Mouse (Mus musculus) bone marrow macrophage, adult 2 months (primary cell): Measurements from ENCODE around the gene Spire2. TPM values are rescaled to one million over a fixed set of nuclear protein-coding genes. Genes with fewer than 3 reads are reported as not detected.

Experiments used
- H3K27ac ChIP-seq: 2 replicates; pipeline ENCODE4 v1.5.1; 2012; ENCODE audit warnings: low read depth, low read length; ENCODE audit not compliant: insufficient read depth
- H3K4me1 ChIP-seq: 2 replicates; pipeline ENCODE4 v1.6.1; 2012; ENCODE audit warnings: low read length; ENCODE audit not compliant: control insufficient read depth, insufficient read depth
- H3K4me3 ChIP-seq: 2 replicates; pipeline ENCODE4 v1.5.1; 2012; ENCODE audit warnings: mild to moderate bottlenecking, low read length, moderate library complexity; ENCODE audit not compliant: insufficient read depth
- CTCF ChIP-seq: IDR thresholded peaks from 2 replicates; pipeline ENCODE4 v1.5.1; 2012; ENCODE audit warnings: low read depth, mild to moderate bottlenecking, low read length, moderate library complexity
- POLR2A ChIP-seq: IDR thresholded peaks from 2 replicates; pipeline ENCODE4 v1.6.1; 2012; ENCODE audit warnings: mild to moderate bottlenecking, low read depth, low read length, borderline replicate concordance
- polyA plus RNA-seq: library from polyadenylated mRNA; stranded (reverse); fragments of >200 nt; gene quantifications from 2 replicates; pipeline ENCODE4 v1.2.4, GENCODE M21; 2012; ENCODE audit not compliant: missing spikeins, insufficient read depth, insufficient read length

Gene Spire2
- polyA plus RNA-seq, 1 experiment = not detected

- no peak for TF ChIP-seq CTCF
- TF ChIP-seq POLR2A = no peak
- H3K4me1 ChIP-seq = peaks cover 8% of the 10 kb centered on the region; the same call in 1 of the 2 replicates
- H3K4me3 ChIP-seq = no peak overlapping the region
Observed at GRCm38 (mm10) chr8:123375701-123376100, 43.2 kb downstream of the Spire2 start.

DNA sequence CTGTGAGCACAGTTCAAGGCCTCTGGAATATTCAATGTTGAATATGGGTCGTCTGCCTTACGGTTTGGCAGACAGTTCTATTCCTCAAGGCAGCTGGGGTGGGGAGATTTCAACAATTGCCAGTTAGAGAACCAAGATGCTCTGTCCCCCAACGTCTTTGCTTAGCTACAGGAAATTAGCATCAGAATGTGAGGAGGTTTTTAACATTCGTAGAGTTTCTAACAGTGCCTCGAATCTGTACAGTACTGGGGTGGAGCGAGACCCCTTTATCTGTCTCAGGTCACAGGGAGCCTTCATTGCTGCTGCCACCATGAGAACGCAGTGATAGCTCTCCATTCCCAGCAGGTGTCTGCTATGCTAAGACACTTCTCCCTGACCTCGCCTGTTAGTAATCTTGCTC lies 43.6 kb downstream of the Spire2 start:
- Histone ChIP-seq H3K27ac (no peak overlapping the region), H3K4me3 (no peak overlapping the region), H3K4me1 (peaks cover 8% of the 10 kb centered on the region; the same call in 1 of the 2 replicates)
- TF ChIP-seq CTCF = no peak
- no peak for TF ChIP-seq POLR2A

More at GRCm38 (mm10) chr8:123375701-123376100, 43.2 kb downstream of the Spire2 start:
- no peak overlapping the region for H3K27ac ChIP-seq

GRCm38 (mm10) chr8:123381711-123382110 lies 49.2 kb downstream of the Spire2 start:
- H3K4me3 ChIP-seq = no peak overlapping the region
- H3K27ac ChIP-seq = no peak overlapping the region
- H3K4me1 ChIP-seq = peaks cover 16% of the 10 kb centered on the region
- no peak for TF ChIP-seq POLR2A

- Histone ChIP-seq H3K27ac (no peak overlapping the region), H3K4me3 (no peak overlapping the region), H3K4me1 (peaks cover 16% of the 10 kb centered on the region)
- TF ChIP-seq POLR2A (no peak), CTCF (no peak)
Observed at GRCm38 (mm10) chr8:123382516-123382915, 50.0 kb downstream of the Spire2 start.

DNA sequence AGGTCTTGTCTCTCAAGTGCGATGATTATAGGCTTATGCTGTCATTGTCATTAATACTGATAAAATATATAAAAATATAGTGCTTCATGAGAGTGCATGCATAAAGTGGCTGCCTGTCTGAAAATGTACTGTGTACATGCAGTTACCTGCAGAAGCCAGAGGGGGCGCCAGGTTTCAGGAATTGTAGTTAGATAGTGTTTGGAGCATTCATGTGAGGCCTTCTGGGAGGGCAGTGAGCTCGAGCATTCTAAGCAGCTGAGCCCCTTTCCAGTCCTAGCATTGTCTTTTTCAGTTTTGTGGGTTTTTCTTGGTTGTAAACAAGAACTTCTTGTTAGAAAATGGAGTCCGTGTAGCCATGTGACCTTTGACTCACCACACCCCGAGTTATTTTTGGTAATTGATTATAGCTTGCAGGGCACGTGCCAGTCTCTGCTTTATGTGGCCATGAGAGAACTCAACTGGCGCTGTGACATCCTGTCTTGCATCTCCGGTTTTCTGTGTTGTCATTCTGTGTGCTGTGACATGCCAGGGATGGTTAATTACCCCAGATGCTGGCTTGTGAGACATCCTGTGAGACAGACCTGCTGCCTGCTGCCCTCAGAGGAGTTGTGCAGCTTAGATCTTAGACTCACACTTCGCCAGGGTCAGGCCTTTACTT lies 52.5 kb downstream of the Spire2 start:
- peak overlapping the region; percentile 88 for H3K27ac ChIP-seq
- no peak overlapping the region for H3K4me3 ChIP-seq
- TF ChIP-seq POLR2A (no peak), CTCF (peak; percentile 80)
- H3K4me1 ChIP-seq = peaks cover 16% of the 10 kb centered on the region

DNA sequence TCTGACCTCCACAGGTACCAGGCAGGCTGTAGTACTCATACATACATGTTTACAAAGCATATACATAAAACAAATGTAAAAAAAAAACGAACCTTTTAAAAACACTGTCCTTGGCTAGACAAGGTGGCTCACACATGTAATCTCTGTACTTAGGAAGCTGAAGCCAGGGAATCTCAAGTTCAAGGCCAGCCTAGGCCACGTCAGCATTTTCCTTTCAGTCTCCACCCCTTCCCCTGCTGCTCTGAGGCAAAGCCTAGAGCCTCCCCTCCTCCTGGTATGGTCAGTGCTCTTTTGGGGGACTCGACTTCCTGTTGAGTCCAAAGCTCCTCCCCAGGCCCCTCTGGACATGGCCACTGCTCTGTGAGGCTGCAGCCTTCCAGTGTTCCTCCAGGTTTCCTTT lies 54.5 kb downstream of the Spire2 start:
- H3K27ac ChIP-seq = no peak overlapping the region
- H3K4me1 ChIP-seq = peaks cover 16% of the 10 kb centered on the region
- no peak overlapping the region for H3K4me3 ChIP-seq
- TF ChIP-seq CTCF (no peak), POLR2A (no peak)

DNA sequence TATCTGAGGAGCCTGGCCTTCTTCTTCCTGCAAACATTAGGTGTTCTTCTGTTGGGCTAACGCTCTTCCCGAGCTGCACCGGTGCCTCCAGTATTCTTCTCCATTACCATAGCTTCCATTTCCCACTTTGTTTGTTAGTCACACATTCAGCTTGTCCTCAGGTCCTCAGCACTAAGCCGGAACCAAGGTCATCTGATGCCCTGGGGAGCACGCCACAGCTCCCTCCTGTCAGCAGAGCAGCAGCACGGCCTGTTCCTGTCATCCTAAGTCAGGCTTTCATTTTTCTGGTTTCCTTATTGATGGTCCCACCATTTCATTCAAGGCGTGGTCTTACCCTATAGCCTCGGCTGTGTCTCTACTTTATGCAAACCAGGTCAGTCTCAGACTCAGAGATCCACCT lies 55.3 kb downstream of the Spire2 start:
- no peak overlapping the region for H3K4me3 ChIP-seq
- no peak overlapping the region for H3K27ac ChIP-seq
- TF ChIP-seq POLR2A (no peak), CTCF (no peak)
- peaks cover 16% of the 10 kb centered on the region for H3K4me1 ChIP-seq

GRCm38 (mm10) chr8:123389026-123389425 lies 56.5 kb downstream of the Spire2 start:
- TF ChIP-seq POLR2A (no peak), CTCF (no peak)
- Histone ChIP-seq H3K27ac (no peak overlapping the region), H3K4me1 (peaks cover 16% of the 10 kb centered on the region), H3K4me3 (no peak overlapping the region)

DNA sequence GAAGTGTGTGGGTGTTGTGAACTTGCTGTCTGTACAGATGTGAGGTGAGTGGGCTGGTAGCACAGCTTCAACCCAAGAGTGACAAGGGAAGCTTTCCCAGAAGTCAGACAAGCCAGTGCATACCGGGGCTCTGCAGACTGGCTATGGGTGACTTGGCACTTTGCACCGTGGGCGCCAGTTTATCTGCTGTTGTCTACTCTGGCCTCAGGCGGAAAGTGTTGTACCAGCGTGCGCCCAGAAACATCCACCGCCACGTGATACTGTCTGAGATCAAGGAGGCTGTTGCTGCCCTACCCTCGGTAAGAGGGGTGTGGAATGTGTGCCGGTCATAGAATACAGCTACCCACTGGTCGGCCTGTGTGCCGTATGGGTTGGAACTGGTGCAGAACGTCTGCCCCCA lies 65.8 kb downstream of the Spire2 start:
- TF ChIP-seq CTCF = no peak
- no peak for TF ChIP-seq POLR2A
- Histone ChIP-seq H3K27ac (no peak overlapping the region), H3K4me3 (no peak overlapping the region), H3K4me1 (no peaks in the 10 kb centered on the region)

DNA sequence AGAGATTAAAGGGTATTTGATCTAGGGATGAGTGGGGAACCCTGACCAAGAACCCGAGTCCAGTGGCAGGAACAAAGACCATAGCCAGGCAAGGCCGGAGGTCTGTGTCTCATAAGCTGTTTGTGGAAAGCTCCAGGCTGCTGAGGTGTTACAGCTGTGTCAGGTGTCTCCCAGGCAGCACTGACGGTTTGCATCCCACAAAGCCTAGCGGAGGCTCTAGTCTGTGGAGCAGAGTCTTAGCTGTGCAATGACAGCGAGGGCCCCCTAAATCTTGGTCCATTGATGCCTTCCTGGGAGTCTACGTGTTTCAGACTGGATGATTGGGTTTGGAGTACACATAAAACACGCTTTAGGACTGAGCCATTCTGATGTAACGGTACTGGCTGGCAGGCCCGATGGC lies 69.4 kb downstream of the Spire2 start:
- H3K4me1 ChIP-seq = no peaks in the 10 kb centered on the region

More for the DNA sequence above, 69.4 kb downstream of the Spire2 start:
- Histone ChIP-seq H3K4me3 (no peak overlapping the region), H3K27ac (no peak overlapping the region)
- TF ChIP-seq POLR2A = no peak
